Mouse (Mus musculus) limb, embryonic 14.5 days (tissue): Measurements from ENCODE around the gene S100pbp. TPM values are rescaled to one million over a fixed set of nuclear protein-coding genes. Genes with fewer than 3 reads are reported as not detected.
A peak's percentile ranks its signal among the peaks of the same experiment; 100 is the strongest.

Experiments
- ATAC-seq: fragments of 200-750 bp; cut with Nextera tagmentation; 2 replicates; pipeline ENCODE4 v1.8.0; 2017; ENCODE audit warnings: low read depth, moderate number of reproducible peaks, moderate TSS enrichment; ENCODE audit not compliant: low FRiP score
- DNase-seq: peaks from one replicate; pipeline ENCODE4 v3.0.0-alpha.2; 2015; ENCODE audit warnings: low spot score
- H3K27ac ChIP-seq: fragments of 300-500 bp; sonication (generic); replicated peaks from 2 replicates; pipeline ENCODE4 v1.5.1; 2014; ENCODE audit warnings: low read depth, mild to moderate bottlenecking, low read length, moderate library complexity, mixed read lengths
- H3K27me3 ChIP-seq: fragments of 300-500 bp; sonication (generic); 2 replicates; pipeline ENCODE4 v1.6.1; 2014; ENCODE audit warnings: low read length, mixed read lengths; ENCODE audit not compliant: control insufficient read depth, insufficient read depth
- H3K36me3 ChIP-seq: fragments of 300-500 bp; sonication (generic); 2 replicates; pipeline ENCODE4 v1.6.1; 2014; ENCODE audit warnings: mild to moderate bottlenecking, low read length, moderate library complexity, mixed read lengths; ENCODE audit not compliant: control insufficient read depth, insufficient read depth
- H3K4me1 ChIP-seq: fragments of 300-500 bp; sonication (generic); 2 replicates; pipeline ENCODE4 v1.6.1; 2014; ENCODE audit warnings: antibody characterized with exemption, low read length, mixed read lengths; ENCODE audit not compliant: control insufficient read depth, insufficient read depth
- H3K4me2 ChIP-seq: fragments of 300-500 bp; sonication (generic); replicated peaks from 2 replicates; pipeline ENCODE4 v1.6.1; 2014; ENCODE audit warnings: low read depth, mild to moderate bottlenecking, low read length, moderate library complexity; ENCODE audit not compliant: severe bottlenecking
- H3K4me3 ChIP-seq: fragments of 300-500 bp; sonication (generic); replicated peaks from 2 replicates; pipeline ENCODE4 v1.5.1; 2014; ENCODE audit warnings: low read length
- H3K9ac ChIP-seq: fragments of 300-500 bp; sonication (generic); 2 replicates; pipeline ENCODE4 v1.6.1; 2014; ENCODE audit warnings: mild to moderate bottlenecking, low read depth, low read length, moderate library complexity; ENCODE audit not compliant: severe bottlenecking
- H3K9me3 ChIP-seq: fragments of 300-500 bp; sonication (generic); 2 replicates; pipeline ENCODE4 v1.6.1; 2016; ENCODE audit warnings: low read length; ENCODE audit not compliant: control insufficient read depth
- POLR2A ChIP-seq: fragments of 200-500 bp; IDR thresholded peaks from 2 replicates; pipeline ENCODE4 v1.8.0; 2012; ENCODE audit warnings: inconsistent platforms, mild to moderate bottlenecking, moderate library complexity, borderline replicate concordance; ENCODE audit not compliant: insufficient read depth, insufficient read length; ENCODE audit errors: extremely low read depth
- WGBS: fragments of 180-500 bp; shearing (Covaris S2); extraction: QIAGEN DNeasy Blood & Tissue Kit; methylation state at CpG from one replicate; pipeline ENCODE4 v1.1.7; 2014; 5-methylcytosine and 5-hydroxymethylcytosine counted together
- polyA plus RNA-seq, 2 experiments: library from polyadenylated mRNA; depleted of rRNA in 1 of 2; stranded (reverse) in 1 of 2; unstranded in 1 of 2; fragments of >200 nt; fragmentation: Nextera tagmentation in 1 of 2; extraction: Ambion mirVana in 1 of 2; gene quantifications; 2 replicates each; pipeline versions ENCODE4 v1.2.1 to v1.2.3; 2012 to 2014

The S100pbp gene
- polyA plus RNA-seq, 2 experiments: 14.9 to 59.9 TPM

GRCm38 (mm10) chr4:129122107-129122506 lies 67.4 kb downstream of the S100pbp start:
- 38% methylated on average over 9 of the region's 9 CpGs for WGBS
- no peaks in the 10 kb centered on the region for H3K9me3 ChIP-seq
- no peak overlapping the region for H3K9ac ChIP-seq
- no peaks in the 10 kb centered on the region for H3K36me3 ChIP-seq
- peaks cover 48% of the 10 kb centered on the region for H3K27me3 ChIP-seq
- H3K4me1 ChIP-seq: peaks cover 16% of the 10 kb centered on the region
- DNase-seq: no peak
- H3K4me2 ChIP-seq: no peak overlapping the region
- H3K27ac ChIP-seq: no peak overlapping the region
- H3K4me3 ChIP-seq: no peak overlapping the region
- TF ChIP-seq POLR2A: no peak
- ATAC-seq: no peak

DNA sequence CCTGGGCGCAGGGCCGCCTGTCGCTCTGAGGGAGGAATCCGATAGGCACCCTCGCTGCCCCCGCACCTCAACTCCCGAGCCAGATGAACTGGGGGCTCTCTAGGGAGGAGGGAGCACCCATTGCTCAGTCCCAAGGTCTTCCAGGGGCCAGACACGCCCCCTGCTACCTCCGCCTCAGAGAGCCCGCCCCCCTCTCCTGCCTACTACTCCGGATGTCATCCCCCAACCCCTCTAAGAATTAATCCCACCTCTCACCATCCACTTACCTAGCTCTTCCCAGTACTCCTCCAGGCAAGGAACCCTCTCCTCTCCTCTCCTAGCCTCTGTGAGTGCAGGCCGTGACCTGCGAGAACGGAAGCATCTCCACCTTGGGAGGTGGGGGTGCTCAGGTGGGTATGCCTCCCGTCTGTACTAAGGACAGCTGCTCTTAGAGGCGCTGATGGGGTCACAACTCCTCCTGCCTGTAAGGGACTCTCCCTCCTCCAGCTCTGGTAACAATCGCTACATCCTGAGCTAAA lies 67.9 kb downstream of the S100pbp start, which contains the start of gene Hpca:
Gene Hpca, minus strand, starts transcription at position 468 of the 518 bp plus-strand sequence.
- DNase-seq: no peak
- Histone ChIP-seq H3K9me3 (no peaks in the 10 kb centered on the region), H3K27ac (no peak within 1 kb of the TSS), H3K27me3 (peaks cover 48% of the 10 kb centered on the region), H3K9ac (peak within 1 kb of the TSS; percentile 40), H3K4me1 (peaks cover 16% of the 10 kb centered on the region), H3K4me2 (peak within 1 kb of the TSS; percentile 88), H3K4me3 (peak within 1 kb of the TSS; percentile 43), H3K36me3 (no peaks in the 10 kb centered on the region)
- TF ChIP-seq POLR2A: no peak
- 1% methylated on average over 8 of the region's 17 CpGs for whole genome bisulfite sequencing
- ATAC-seq: no peak

GRCm38 (mm10) chr4:129120520-129121445 lies 68.7 kb downstream of the S100pbp start:
- peaks cover 16% of the 10 kb centered on the region for H3K4me1 ChIP-seq
- ATAC-seq (peak; percentile 41), DNase-seq (peak; percentile 59)
- peak overlapping the region; percentile 40 for H3K9ac ChIP-seq
- 2% methylated on average over 32 of the region's 59 CpGs for WGBS
- H3K4me3 ChIP-seq: peak overlapping the region; percentile 43
- H3K9me3 ChIP-seq: no peaks in the 10 kb centered on the region
- H3K27me3 ChIP-seq: peaks cover 44% of the 10 kb centered on the region
- TF ChIP-seq POLR2A: no peak
- no peaks in the 10 kb centered on the region for H3K36me3 ChIP-seq
- no peak overlapping the region for H3K27ac ChIP-seq
- peak overlapping the region; percentile 88 for H3K4me2 ChIP-seq

- peaks cover 11% of the 10 kb centered on the region for H3K4me1 ChIP-seq
- DNase-seq (no peak), ATAC-seq (no peak)
- H3K4me3 ChIP-seq: no peak overlapping the region
- WGBS: 70% methylated on average over 10 of the region's 10 CpGs
- H3K9me3 ChIP-seq: no peaks in the 10 kb centered on the region
- H3K36me3 ChIP-seq: no peaks in the 10 kb centered on the region
- no peak overlapping the region for H3K9ac ChIP-seq
- H3K27me3 ChIP-seq: peaks cover 39% of the 10 kb centered on the region
- no peak for TF ChIP-seq POLR2A
- no peak overlapping the region for H3K4me2 ChIP-seq
- H3K27ac ChIP-seq: no peak overlapping the region
Observed at GRCm38 (mm10) chr4:129119708-129120107, 69.8 kb downstream of the S100pbp start.

DNA sequence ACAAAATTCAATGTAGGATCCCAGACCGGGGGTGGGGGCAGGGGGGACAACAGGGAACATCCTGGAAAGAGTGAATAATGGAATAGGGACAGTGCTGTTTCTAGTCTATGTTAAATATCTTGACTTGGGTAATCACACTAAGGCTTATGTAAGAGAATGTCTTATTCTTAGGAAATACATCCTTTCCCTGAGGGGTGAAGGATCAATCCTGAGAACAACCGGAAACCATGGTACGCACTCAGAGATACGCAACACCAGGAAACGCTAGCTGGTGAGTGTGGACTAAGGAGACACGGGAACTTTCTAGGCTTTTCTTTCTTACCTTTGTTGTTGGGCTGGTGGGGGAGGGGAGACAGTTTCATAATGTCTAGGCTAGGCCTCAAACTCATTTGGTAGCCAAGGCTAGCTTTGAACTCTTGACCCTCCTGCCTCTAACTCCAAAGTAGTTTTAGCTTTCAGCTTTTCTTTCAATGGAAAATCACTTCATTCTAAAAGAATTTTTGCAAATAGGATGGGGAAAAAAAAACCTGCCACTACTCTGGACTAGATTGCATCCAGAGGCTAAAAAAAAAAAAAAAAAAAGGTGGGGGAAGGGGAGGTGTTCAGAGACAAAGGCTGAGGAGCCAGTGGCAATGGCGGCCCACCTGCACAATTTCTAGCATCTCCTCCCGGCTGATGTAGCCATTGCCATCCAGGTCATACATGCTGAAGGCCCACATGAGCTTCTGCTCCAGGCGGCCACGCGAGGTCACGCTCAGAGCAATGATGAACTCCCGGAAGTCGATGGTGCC lies 71.6 kb downstream of the S100pbp start:
- TF ChIP-seq POLR2A: no peak
- Histone ChIP-seq H3K4me3 (no peak overlapping the region), H3K27ac (no peak overlapping the region), H3K4me2 (no peak overlapping the region), H3K36me3 (no peaks in the 10 kb centered on the region), H3K27me3 (peaks cover 27% of the 10 kb centered on the region), H3K9me3 (no peaks in the 10 kb centered on the region), H3K9ac (no peak overlapping the region), H3K4me1 (peaks cover 11% of the 10 kb centered on the region)
- WGBS: 85% methylated on average over 14 of the region's 14 CpGs
- ATAC-seq: no peak
- no peak for DNase-seq
